Mouse (Mus musculus) liver, embryonic 14.5 days (tissue): ENCODE results near the gene Rcor3.

ENCODE experiments used
- CTCF ChIP-seq: IDR thresholded peaks from 2 replicates; pipeline ENCODE4 v1.5.1; 2016; ENCODE audit warnings: antibody characterized with exemption, low read depth, control low read depth
- EP300 ChIP-seq: IDR thresholded peaks from 2 replicates; pipeline ENCODE4 v1.6.1; 2016; ENCODE audit warnings: antibody characterized with exemption, low read depth

GRCm38 (mm10) chr1:192053726-192054125 lies 84.1 kb downstream of the Rcor3 start:
- TF ChIP-seq CTCF (no peak), EP300 (no peak)
